Mouse (Mus musculus) limb, embryonic 11.5 days (tissue): ENCODE measurements at regions not wholly inside any gene's neighbourhood (a gene's known extent, or its start where the extent isn't known, plus 50 kb on each side); places are given as distances from the start of the nearest gene placed in this dataset.

Source experiments
- ATAC-seq: fragments of 200-750 bp; cut with Nextera tagmentation; 2 replicates; pipeline ENCODE4 v1.8.0; 2017; ENCODE audit warnings: low read depth; ENCODE audit not compliant: insufficient number of reproducible peaks, low FRiP score, low TSS enrichment
- DNase-seq: peaks from one replicate; pipeline ENCODE4 v3.0.0-alpha.2; 2015; ENCODE audit warnings: low spot score
- H3K27ac ChIP-seq: fragments of 300-500 bp; sonication (generic); replicated peaks from 2 replicates; pipeline ENCODE4 v1.5.1; 2014; ENCODE audit warnings: low read depth, mild to moderate bottlenecking, low read length
- H3K27me3 ChIP-seq: fragments of 300-500 bp; sonication (generic); 2 replicates; pipeline ENCODE4 v1.6.1; 2014; ENCODE audit warnings: mild to moderate bottlenecking, low read length, mixed read lengths; ENCODE audit not compliant: control insufficient read depth, insufficient read depth
- H3K36me3 ChIP-seq: fragments of 300-500 bp; sonication (generic); 2 replicates; pipeline ENCODE4 v1.6.1; 2014; ENCODE audit warnings: mild to moderate bottlenecking, low read length, moderate library complexity, mixed read lengths; ENCODE audit not compliant: control insufficient read depth, insufficient read depth
- H3K4me1 ChIP-seq: fragments of 300-500 bp; sonication (generic); 2 replicates; pipeline ENCODE4 v1.6.1; 2014; ENCODE audit warnings: low read length, mixed read lengths; ENCODE audit not compliant: control insufficient read depth, insufficient read depth
- H3K4me2 ChIP-seq: fragments of 300-500 bp; sonication (generic); 2 replicates; pipeline ENCODE4 v1.6.1; 2014; ENCODE audit warnings: low read depth, mild to moderate bottlenecking, moderate library complexity; ENCODE audit not compliant: severe bottlenecking
- H3K4me3 ChIP-seq: fragments of 300-500 bp; sonication (generic); 2 replicates; pipeline ENCODE4 v1.5.1; 2014; ENCODE audit warnings: low read depth, low read length
- H3K9ac ChIP-seq: fragments of 300-500 bp; sonication (generic); 2 replicates; pipeline ENCODE4 v1.6.1; 2014; ENCODE audit warnings: mild to moderate bottlenecking, low read length
- H3K9me3 ChIP-seq: fragments of 300-500 bp; sonication (generic); 2 replicates; pipeline ENCODE4 v1.6.1; 2016; ENCODE audit warnings: low read length; ENCODE audit not compliant: control insufficient read depth
- WGBS: fragments of 180-500 bp; shearing (Covaris S2); extraction: QIAGEN DNeasy Blood & Tissue Kit; methylation state at CpG from one replicate; pipeline ENCODE4 v1.1.7; 2014; 5-methylcytosine and 5-hydroxymethylcytosine counted together

DNA sequence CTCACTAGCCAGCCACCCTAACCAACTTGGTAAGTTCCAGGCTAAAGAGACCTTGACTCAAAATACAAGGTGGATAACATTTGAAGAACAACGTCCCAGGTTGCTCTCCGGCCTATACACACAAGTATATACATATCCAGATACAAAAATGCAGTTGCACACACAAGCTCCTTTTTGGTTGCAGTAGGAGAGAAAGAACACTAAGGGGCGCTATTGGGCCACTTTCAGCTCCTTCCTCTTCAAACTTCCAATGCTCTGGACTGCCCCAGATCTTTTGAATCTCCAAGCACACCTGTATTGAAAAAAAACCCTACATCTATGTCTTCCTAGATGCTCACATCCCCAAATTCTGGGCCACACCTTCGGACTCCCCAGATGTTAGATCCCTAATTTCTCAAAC lies 141.1 kb downstream of the Tfcp2l1 start:
- Histone ChIP-seq H3K4me3 (no peak overlapping the region), H3K4me2 (no peak overlapping the region), H3K36me3 (no peaks in the 10 kb centered on the region), H3K27me3 (no peaks in the 10 kb centered on the region), H3K9me3 (no peaks in the 10 kb centered on the region), H3K27ac (no peak overlapping the region), H3K4me1 (no peaks in the 10 kb centered on the region), H3K9ac (no peak overlapping the region)
- DNase-seq (peak; percentile 68), ATAC-seq (no peak)
- WGBS, result 32% methylated on average over 4 of the region's 4 CpGs

DNA sequence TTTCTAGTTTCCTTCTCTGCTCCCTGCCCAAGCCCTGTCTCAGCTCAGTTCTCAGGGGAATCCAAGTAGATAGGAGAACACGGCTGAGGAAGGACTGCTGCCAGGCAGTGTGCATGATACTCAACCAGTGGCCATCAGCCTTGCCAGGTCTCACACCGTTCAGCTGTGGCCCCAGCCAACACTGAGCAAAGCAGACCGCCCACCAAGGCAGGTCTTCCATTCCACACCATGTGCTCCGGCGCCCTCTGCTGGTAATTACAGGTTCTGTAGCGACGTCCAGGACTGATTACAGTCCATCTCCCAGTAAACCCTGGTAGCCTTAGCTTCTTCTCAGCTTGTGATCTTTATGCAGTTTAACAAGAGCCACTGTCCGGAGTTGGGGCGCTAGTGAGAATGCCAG lies 144.5 kb downstream of the Tfcp2l1 start:
- Histone ChIP-seq H3K9me3 (no peaks in the 10 kb centered on the region), H3K4me3 (no peak overlapping the region), H3K27me3 (no peaks in the 10 kb centered on the region), H3K36me3 (no peaks in the 10 kb centered on the region), H3K9ac (no peak overlapping the region), H3K27ac (no peak overlapping the region), H3K4me2 (no peak overlapping the region), H3K4me1 (peaks cover 7% of the 10 kb centered on the region)
- WGBS, result 26% methylated on average over 9 of the region's 9 CpGs
- DNase-seq (peak; percentile 78), ATAC-seq (no peak)

GRCm38 (mm10) chr1:118776594-118777441 lies 149.1 kb downstream of the Tfcp2l1 start:
- Histone ChIP-seq H3K4me1 (peaks cover 7% of the 10 kb centered on the region), H3K4me2 (no peak overlapping the region), H3K9me3 (no peaks in the 10 kb centered on the region), H3K27me3 (no peaks in the 10 kb centered on the region), H3K9ac (no peak overlapping the region), H3K36me3 (no peaks in the 10 kb centered on the region), H3K4me3 (no peak overlapping the region), H3K27ac (no peak overlapping the region)
- peak; percentile 47; the same call in 1 of the 2 replicates for ATAC-seq
- WGBS, result 23% methylated on average over 10 of the region's 10 CpGs
- peak; percentile 72 for DNase-seq
